In the genomic region with DNA sequence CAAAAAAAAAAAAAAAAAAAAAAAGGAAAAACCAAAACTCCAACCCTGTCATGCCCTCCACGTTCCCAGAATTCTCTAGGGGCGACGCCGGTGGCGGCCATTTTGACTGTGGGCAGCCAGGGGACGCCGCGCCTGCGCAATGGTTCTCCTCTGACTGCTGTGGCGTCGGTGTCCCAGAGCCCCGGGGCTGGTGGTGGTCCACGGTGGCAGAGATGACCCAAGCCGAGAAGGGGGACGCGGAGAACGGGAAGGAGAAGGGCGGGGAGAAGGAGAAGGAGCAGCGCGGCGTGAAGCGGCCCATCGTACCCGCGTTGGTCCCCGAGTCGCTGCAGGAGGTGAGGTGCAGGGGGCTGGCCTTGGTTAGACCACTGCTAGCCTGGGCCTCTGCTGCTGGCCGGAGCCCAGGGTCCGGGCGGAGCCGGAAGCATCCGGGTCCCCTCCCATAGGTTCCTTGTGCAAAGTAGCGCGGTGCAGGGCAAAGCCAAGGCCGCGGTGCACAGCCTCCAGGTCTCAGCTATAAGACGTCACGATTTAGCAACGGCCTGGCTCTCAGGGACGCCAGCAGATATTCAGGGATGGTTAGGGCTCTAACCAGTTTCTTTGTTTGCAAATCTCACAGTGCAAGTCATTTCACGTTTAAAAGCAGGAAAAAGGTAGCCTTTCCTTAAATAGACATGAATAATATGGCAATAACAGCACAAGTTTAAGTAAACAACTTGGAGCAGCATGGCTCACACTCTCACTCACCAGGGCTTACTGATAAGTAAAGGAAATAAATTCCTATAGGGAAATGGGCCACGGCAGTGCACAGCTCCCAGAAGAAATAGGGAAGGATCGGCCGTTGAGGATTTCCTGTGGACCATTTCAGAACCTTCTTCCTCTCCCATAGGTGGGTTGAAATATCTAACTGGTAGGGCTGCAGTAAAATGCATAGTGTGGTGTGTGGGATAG, we compare ENCODE assay signal across 8 mouse cellular contexts. TPM values are rescaled to one million over a fixed set of nuclear protein-coding genes. Genes with fewer than 3 reads are reported as not detected.
A peak's percentile ranks its signal among the peaks of the same experiment; 100 is the strongest.
DNase-seq lines count a peak whose midpoint lies in the region; ATAC-seq lines count a peak whose summit lies in the region.

Gene Actr8 (plus strand): TSS at position 84 of the 951 bp plus-strand sequence.

- peak; percentile 95 for ATAC-seq in hindbrain, embryonic 16.5 days

- peak within 1 kb of the TSS; percentile 94 for H3K27ac ChIP-seq in hindbrain, embryonic 16.5 days (ENCODE audit: low read depth, low read length)
- H3K27ac ChIP-seq in macrophage = peak within 1 kb of the TSS; percentile 66

- H3K4me1 ChIP-seq in hindbrain, embryonic 16.5 days (ENCODE audit: control insufficient read depth, insufficient read depth, low read depth, low read length) = peaks cover 10% of the 10 kb centered on the region

- H3K27me3 ChIP-seq in hindbrain, embryonic 16.5 days (replicated peaks; ENCODE audit: control insufficient read depth, insufficient read depth, low read length) = no peaks in the 10 kb centered on the region

- peak within 1 kb of the TSS; percentile 96 for H3K4me3 ChIP-seq in hindbrain, embryonic 16.5 days (ENCODE audit: low read length)
- peak within 1 kb of the TSS; percentile 74 for H3K4me3 ChIP-seq in macrophage (ENCODE audit: inconsistent target)

- 3% methylated on average over 43 of the region's 44 CpGs for WGBS in hindbrain, embryonic 16.5 days
- WGBS in macrophage (ENCODE audit: missing documents) = under 1% methylated on average over 44 of the region's 44 CpGs

- peaks cover 34% of the 10 kb centered on the region for H3K36me3 ChIP-seq in hindbrain, embryonic 16.5 days (ENCODE audit: control insufficient read depth, insufficient read depth, low read length)
- H3K36me3 ChIP-seq in macrophage (ENCODE audit: inconsistent target) = peaks cover 49% of the 10 kb centered on the region

- H3K9ac ChIP-seq in hindbrain, embryonic 16.5 days (ENCODE audit: low read depth, low read length) = peak within 1 kb of the TSS; percentile 97

- DNase-seq in T-cell, adult 2 months (ENCODE audit: low spot score) = peak; percentile 65
- DNase-seq in cerebellum, postnatal 36 days = peak; percentile 93 to 95
- DNase-seq in gastrocnemius, adult 18-20 months (ENCODE audit: low spot score) = peak; percentile 94
- DNase-seq in left cerebral cortex, adult 18-20 months (ENCODE audit: low spot score in 2 of 2) = peak; percentile 92 to 94
- peak; percentile 92 for DNase-seq in right cerebral cortex, adult 18-20 months
- peak; percentile 76 for DNase-seq in urinary bladder, postnatal 10 days (ENCODE audit: low spot score)

- peak within 1 kb of the TSS; percentile 81 for H3K4me2 ChIP-seq in hindbrain, embryonic 16.5 days (ENCODE audit: low read length)

- H3K9me3 ChIP-seq in hindbrain, embryonic 16.5 days (ENCODE audit: control insufficient read depth, low read length) = no peaks in the 10 kb centered on the region; the same call in 1 of the 2 replicates

- H3K79me2 ChIP-seq in macrophage (ENCODE audit: inconsistent target) = peaks cover 43% of the 10 kb centered on the region

RNA-seq across cellular contexts. Expression of gene Actr8, which starts in this region (rescaled TPM):
- 10 to 100 TPM; 31.1 to 33.4 TPM for total RNA-seq in gastrocnemius, adult 18-20 months (2021)
- polyA plus RNA-seq in hindbrain, embryonic 16.5 days (2015; fragmentation: Nextera tagmentation; extraction: Ambion mirVana) = 69.9 and 73.8 TPM in 2 replicates
- 10 to 100 TPM; 80.2 to 83.3 TPM for total RNA-seq in left cerebral cortex, adult 18-20 months (2021)
- 100 to 1,000 TPM in 9 of 26 experiments, 10 to 100 TPM in 17; 12.9 to 182 (median 71.3) TPM for total RNA-seq in macrophage (2018; cell fraction: chromatin; rRNA removed)
- total RNA-seq in macrophage (2018; cell fraction: cytosol; rRNA removed) = 10 to 100 TPM; 10.4 to 30.2 (median 21.8) TPM
- total RNA-seq in macrophage (2018; cell fraction: nucleus; rRNA removed) = 100 to 1,000 TPM in 2 of 26 experiments, 10 to 100 TPM in 24; 10.4 to 130 (median 36.2) TPM
- 21.1 to 24.8 TPM (median 22.3 TPM) in 3 replicates for polyA plus RNA-seq in macrophage (2018)

Comparison
In these comparisons a context has a peak if more than half of its experiments do, and no peak if none do; other contexts are left out.
1. Peak in every context shown above with its lines: DNase-seq, ATAC-seq, H3K4me3 ChIP-seq and H3K27ac ChIP-seq.